14 mouse cellular contexts compared by ENCODE assay signal in genomic region chr2:70742588-70742987, GRCm38 (mm10).
"Had no signal": no experiment of that assay in that cellular context is flagged by ENCODE, and none has a peak within 500 bp of the region (broad histone marks: within the 10 kb centered on the region; RNA-seq: fewer than 3 reads in every experiment).

No protein-coding gene starts in this region.

- ATAC-seq: lung, postnatal 0 days had no signal

- H3K27me3 ChIP-seq: limb, embryonic 13.5 days; megakaryocyte, embryonic 14.5 days had no signal

- DNase-seq: kidney, adult 8-10 months; kidney, postnatal 36 days; left cerebral cortex, postnatal 4 days; lung, adult 2 months; lung, postnatal 36 days; right cerebral cortex, adult 18-20 months; right cerebral cortex, postnatal 25 days; thymus, adult 18-20 months; thymus, postnatal 14 days had no signal

- H3K4me1 ChIP-seq: limb, embryonic 13.5 days had no signal

- H3K9me3 ChIP-seq: limb, embryonic 13.5 days; megakaryocyte, embryonic 14.5 days had no signal

- H3K4me2 ChIP-seq: limb, embryonic 13.5 days; midbrain, embryonic 11.5 days had no signal

- H3K4me3 ChIP-seq: limb, embryonic 13.5 days; megakaryocyte, embryonic 14.5 days had no signal

- H3K9ac ChIP-seq: limb, embryonic 13.5 days; liver, embryonic 14.5 days had no signal

- H3K27ac ChIP-seq: limb, embryonic 13.5 days; liver, embryonic 14.5 days had no signal
